Mouse (Mus musculus) A20 (cell line): Measurements from ENCODE around the gene Lfng.
A peak's percentile ranks its signal among the peaks of the same experiment; 100 is the strongest.

ENCODE experiments used
- DNase-seq: peaks from one replicate; pipeline ENCODE4 v3.0.0-alpha.2; 2011; ENCODE audit warnings: low read depth, low spot score

The Lfng gene

GRCm38 (mm10) chr5:140615321-140616109 is 8.4 kb downstream of the Lfng start:
- peak; percentile 3 for DNase-seq

GRCm38 (mm10) chr5:140616110-140616503 is 9.0 kb downstream of the Lfng start:
- DNase-seq: peak; percentile 16

GRCm38 (mm10) chr5:140616691-140617090 is 9.6 kb downstream of the Lfng start:
- DNase-seq: peak; percentile 71

GRCm38 (mm10) chr5:140617714-140618113 is 10.6 kb downstream of the Lfng start:
- DNase-seq: peak; percentile 90

GRCm38 (mm10) chr5:140619151-140619771 is 12.1 kb downstream of the Lfng start:
- DNase-seq: peak; percentile 87

GRCm38 (mm10) chr5:140619895-140620736 is 13.0 kb downstream of the Lfng start:
- no peak for DNase-seq

GRCm38 (mm10) chr5:140621092-140621491 is 14.0 kb downstream of the Lfng start:
- DNase-seq: no peak

GRCm38 (mm10) chr5:140621517-140621916 is 14.4 kb downstream of the Lfng start:
- DNase-seq: no peak

- DNase-seq: no peak
Observed at GRCm38 (mm10) chr5:140622978-140623670, 16.0 kb downstream of the Lfng start.

GRCm38 (mm10) chr5:140623791-140624190 is 16.7 kb downstream of the Lfng start:
- DNase-seq: no peak

GRCm38 (mm10) chr5:140624238-140624637 is 17.1 kb downstream of the Lfng start:
- no peak for DNase-seq

GRCm38 (mm10) chr5:140624961-140625360 is 17.8 kb downstream of the Lfng start:
- DNase-seq: no peak

GRCm38 (mm10) chr5:140627580-140627979 is 20.5 kb downstream of the Lfng start:
- DNase-seq: no peak

- peak; percentile 60 for DNase-seq
Observed at GRCm38 (mm10) chr5:140628995-140629394, 21.9 kb downstream of the Lfng start.

- DNase-seq: no peak
Observed at GRCm38 (mm10) chr5:140633432-140633831, 26.3 kb downstream of the Lfng start.

- no peak for DNase-seq
Observed at GRCm38 (mm10) chr5:140634798-140635722, 27.9 kb downstream of the Lfng start.

- DNase-seq: peak; percentile 29
Observed at GRCm38 (mm10) chr5:140636316-140637057, 29.4 kb downstream of the Lfng start.

- DNase-seq: no peak
Observed at GRCm38 (mm10) chr5:140637058-140637410, 29.9 kb downstream of the Lfng start.

GRCm38 (mm10) chr5:140637989-140638388 is 30.9 kb downstream of the Lfng start:
- DNase-seq: no peak

- no peak for DNase-seq
Observed at GRCm38 (mm10) chr5:140638484-140638883, 31.4 kb downstream of the Lfng start.
